In the genomic region with DNA sequence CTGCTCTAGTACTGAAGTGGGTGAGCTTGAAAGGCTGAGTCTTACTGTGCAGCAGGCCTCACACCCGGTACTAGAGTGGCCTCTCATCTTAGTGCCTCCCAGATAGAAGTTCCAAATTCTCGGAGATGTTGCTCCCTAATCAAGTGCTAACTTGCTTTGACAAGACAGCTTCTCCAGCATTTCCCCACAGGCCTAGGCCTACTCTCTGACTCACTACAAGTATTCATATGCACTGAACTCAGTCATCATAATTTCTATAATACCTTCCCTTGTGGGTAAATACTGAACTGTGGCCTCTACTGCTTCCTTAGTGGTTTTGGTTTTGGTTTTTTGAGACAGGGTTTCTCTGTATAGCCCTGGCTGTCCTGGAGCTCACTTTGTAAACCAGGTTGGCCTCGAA, we compare ENCODE assay signal across 20 mouse cellular contexts. TPM values are rescaled to one million over a fixed set of nuclear protein-coding genes. Genes with fewer than 3 reads are reported as not detected.
"Had no signal": no experiment of that assay in that cellular context is flagged by ENCODE, and none has a peak within 500 bp of the region (broad histone marks: within the 10 kb centered on the region; RNA-seq: fewer than 3 reads in every experiment).

No protein-coding gene starts in this region.

- ATAC-seq: liver, postnatal 0 days; lung, postnatal 0 days; midbrain, embryonic 16.5 days had no signal

- DNase-seq: kidney, adult 18-20 months; kidney, adult 9 months; kidney, postnatal 14 days; left cerebral cortex, postnatal 4 days; liver, postnatal 0 days; lung, embryonic 14.5 days; thymus, adult 18-20 months; thymus, postnatal 14 days had no signal

- H3K9ac ChIP-seq: limb, embryonic 12.5 days; limb, embryonic 15.5 days; liver, embryonic 14.5 days; liver, postnatal 0 days; lung, embryonic 14.5 days; midbrain, embryonic 12.5 days; neural tube, embryonic 13.5 days had no signal

- H3K4me3 ChIP-seq: limb, embryonic 12.5 days; limb, embryonic 15.5 days; midbrain, embryonic 12.5 days; myocyte; neural tube, embryonic 13.5 days had no signal

- H3K36me3 ChIP-seq: limb, embryonic 12.5 days; limb, embryonic 15.5 days had no signal

- H3K27ac ChIP-seq: limb, embryonic 12.5 days; limb, embryonic 15.5 days; liver, embryonic 14.5 days; macrophage; midbrain, embryonic 12.5 days; neural tube, embryonic 13.5 days had no signal

- H3K4me2 ChIP-seq: limb, embryonic 12.5 days; limb, embryonic 15.5 days; liver, embryonic 11.5 days; lung, embryonic 14.5 days; midbrain, embryonic 12.5 days; neural tube, embryonic 13.5 days had no signal

- H3K27me3 ChIP-seq: limb, embryonic 12.5 days; limb, embryonic 15.5 days; midbrain, embryonic 12.5 days; neural tube, embryonic 13.5 days had no signal

- H3K4me1 ChIP-seq: limb, embryonic 12.5 days had no signal

- H3K9me3 ChIP-seq: limb, embryonic 12.5 days; limb, embryonic 15.5 days; midbrain, embryonic 12.5 days; neural tube, embryonic 13.5 days had no signal

RNA-seq across cellular contexts. Expression of gene Lrrc4, which starts 8.2 kb away (rescaled TPM):
- total RNA-seq: monocyte, adult 5-6 weeks; neutrophil, adult 5-6 weeks had no signal
